Mouse (Mus musculus) cortical plate, adult 2 months (tissue): ENCODE measurements around the gene Gm10401.

ENCODE experiments used
- CTCF ChIP-seq: fragments of 200-500 bp; IDR thresholded peaks from 2 replicates; pipeline ENCODE4 v1.5.1; 2011; ENCODE audit warnings: mild to moderate bottlenecking, control low read depth, low read length; ENCODE audit not compliant: insufficient read depth; ENCODE audit errors: extremely low read depth
- POLR2A ChIP-seq: fragments of 200-500 bp; IDR thresholded peaks from 2 replicates; pipeline ENCODE4 v1.6.1; 2011; ENCODE audit warnings: mild to moderate bottlenecking, low read length, control low read depth; ENCODE audit not compliant: insufficient read depth; ENCODE audit errors: extremely low read depth

- no peak for TF ChIP-seq POLR2A
- no peak for TF ChIP-seq CTCF
Measured at GRCm38 (mm10) chr5:115055418-115055817, 42.7 kb downstream of the Gm10401 start.
